In genomic region chr11:6472076-6472475, GRCm38 (mm10) we compare ENCODE assay signal across 8 mouse cellular contexts. TPM values are rescaled to one million over a fixed set of nuclear protein-coding genes. Genes with fewer than 3 reads are reported as not detected.
DNase-seq lines count a peak whose midpoint lies in the region; ATAC-seq and TF ChIP-seq lines count a peak whose summit lies in the region.

No protein-coding gene starts in this region.

- H3K27me3 ChIP-seq in heart, embryonic 11.5 days (ENCODE audit: control insufficient read depth, insufficient read depth, low read length), result no peaks in the 10 kb centered on the region
- H3K27me3 ChIP-seq in E14TG2a.4 (ENCODE audit: insufficient read depth, low read length), result no peaks in the 10 kb centered on the region
- no peaks in the 10 kb centered on the region for H3K27me3 ChIP-seq in forebrain, postnatal 0 days (ENCODE audit: insufficient read depth, low read length)

- no peak for DNase-seq in heart, postnatal 10 days
- DNase-seq in forebrain, postnatal 0 days, result no peak
- DNase-seq in spleen, postnatal 36 days (ENCODE audit: low spot score in 2 of 2), result no peak
- no peak for DNase-seq in layer of hippocampus, postnatal 10 days (ENCODE audit: low spot score in 2 of 2)
- no peak for DNase-seq in thymus, postnatal 25 days

- no peak for ATAC-seq in heart, embryonic 11.5 days (replicated peaks; ENCODE audit: insufficient number of reproducible peaks, low FRiP score, low TSS enrichment)
- no peak for ATAC-seq in forebrain, postnatal 0 days

- no peaks in the 10 kb centered on the region for H3K36me3 ChIP-seq in heart, embryonic 11.5 days (ENCODE audit: control insufficient read depth, insufficient read depth, low read length)
- H3K36me3 ChIP-seq in E14TG2a.4 (ENCODE audit: insufficient read depth, low read length), result peaks cover 77% of the 10 kb centered on the region
- H3K36me3 ChIP-seq in forebrain, postnatal 0 days (ENCODE audit: insufficient read depth), result peaks cover 8% of the 10 kb centered on the region
- no peaks in the 10 kb centered on the region for H3K36me3 ChIP-seq in macrophage (ENCODE audit: inconsistent target)

- no peaks in the 10 kb centered on the region for H3K9me3 ChIP-seq in heart, embryonic 11.5 days (replicated peaks; ENCODE audit: control insufficient read depth, low read length)
- no peaks in the 10 kb centered on the region for H3K9me3 ChIP-seq in E14TG2a.4 (ENCODE audit: low read length)
- no peaks in the 10 kb centered on the region for H3K9me3 ChIP-seq in forebrain, postnatal 0 days (ENCODE audit: low read length)

- intact Hi-C loops in heart, postnatal 10 days (cut with DNase I), result loop anchor here (2.0 to 5.0 kb wide), 2 partner anchors 57 to 75 kb away; partner anchors contain the start of gene Ccm2

- H3K4me3 ChIP-seq in heart, embryonic 11.5 days (ENCODE audit: low read depth, low read length), result peak overlapping the region; percentile 56
- H3K4me3 ChIP-seq in E14TG2a.4 (replicated peaks; ENCODE audit: low read length), result peak overlapping the region; percentile 88
- peak overlapping the region; percentile 84 for H3K4me3 ChIP-seq in forebrain, postnatal 0 days (ENCODE audit: low read depth, low read length)
- peak overlapping the region; percentile 56 for H3K4me3 ChIP-seq in macrophage (ENCODE audit: inconsistent target)

- peaks cover 22% of the 10 kb centered on the region for H3K4me1 ChIP-seq in heart, embryonic 11.5 days (ENCODE audit: control insufficient read depth, insufficient read depth, low read length)
- H3K4me1 ChIP-seq in E14TG2a.4 (replicated peaks; ENCODE audit: low read depth, low read length), result peaks cover 75% of the 10 kb centered on the region
- H3K4me1 ChIP-seq in forebrain, postnatal 0 days (ENCODE audit: insufficient read depth), result peaks cover 28% of the 10 kb centered on the region

- H3K4me2 ChIP-seq in heart, embryonic 11.5 days, result peak overlapping the region; percentile 84
- peak overlapping the region; percentile 82 for H3K4me2 ChIP-seq in forebrain, postnatal 0 days (ENCODE audit: low read depth)

- peak overlapping the region; percentile 84 for H3K27ac ChIP-seq in heart, embryonic 11.5 days (ENCODE audit: low read depth, low read length)
- no peak overlapping the region for H3K27ac ChIP-seq in forebrain, postnatal 0 days (ENCODE audit: low read depth, low read length)
- H3K27ac ChIP-seq in macrophage, result peak overlapping the region; percentile 49

- H3K9ac ChIP-seq in heart, embryonic 11.5 days (ENCODE audit: low read depth, low read length), result peak overlapping the region; percentile 81
- H3K9ac ChIP-seq in forebrain, postnatal 0 days, result peak overlapping the region; percentile 23

- no peak for TF ChIP-seq CTCF in E14TG2a.4 (conservative IDR thresholded peaks at IDR 0.05; ENCODE audit: low read length)
- no peak for TF ChIP-seq CTCF in forebrain, postnatal 0 days (IDR thresholded peaks at IDR 0.05; ENCODE audit: low read depth)

- H3K79me2 ChIP-seq in macrophage (ENCODE audit: inconsistent target), result peaks cover 79% of the 10 kb centered on the region

RNA-seq across cellular contexts. Expression of gene Purb, which starts 3.6 kb away (rescaled TPM):
- 22.3 and 25.5 TPM in 2 replicates for polyA plus RNA-seq in heart, embryonic 11.5 days (2014; fragmentation: Nextera tagmentation; extraction: Ambion mirVana)
- total RNA-seq in heart, postnatal 10 days (2021), result 10 to 100 TPM; 70.5 to 74.0 TPM
- 49.9 and 53.5 TPM in 2 replicates for total RNA-seq in forebrain, postnatal 0 days (2014; rRNA removed)
- 10.9 and 18.6 TPM in 2 replicates for polyA plus RNA-seq in forebrain, postnatal 0 days (2015; fragmentation: Nextera tagmentation; extraction: Ambion mirVana)
- total RNA-seq in macrophage (2018; cell fraction: chromatin; rRNA removed), result 10 to 100 TPM; 24.8 to 61.9 (median 42.8) TPM
- 10 to 100 TPM; 26.5 to 68.4 (median 42.4) TPM for total RNA-seq in macrophage (2018; cell fraction: cytosol; rRNA removed)
- 10 to 100 TPM; 41.5 to 75.6 (median 54.1) TPM for total RNA-seq in macrophage (2018; cell fraction: nucleus; rRNA removed)
- 23.4 to 30.1 TPM (median 28.8 TPM) in 3 replicates for polyA plus RNA-seq in macrophage (2018)
- 100 to 1,000 TPM; 249 to 250 TPM for total RNA-seq in layer of hippocampus, postnatal 10 days (2021)

RNA-seq across cellular contexts. Expression of gene H2afv, which starts 27.8 kb away (rescaled TPM):
- 353 and 356 TPM in 2 replicates for polyA plus RNA-seq in heart, embryonic 11.5 days (2014; fragmentation: Nextera tagmentation; extraction: Ambion mirVana)
- total RNA-seq in heart, postnatal 10 days (2021), result 10 to 100 TPM; 73.1 to 82.9 TPM
- 55.3 and 68.0 TPM in 2 replicates for total RNA-seq in forebrain, postnatal 0 days (2014; rRNA removed)
- polyA plus RNA-seq in forebrain, postnatal 0 days (2015; fragmentation: Nextera tagmentation; extraction: Ambion mirVana), result 185 and 235 TPM in 2 replicates
- total RNA-seq in macrophage (2018; cell fraction: chromatin; rRNA removed), result 10 to 100 TPM in 3 of 26 experiments, 1 to 10 TPM in 19, under 1 TPM in 2, not detected in 2; 0.51 to 14.6 (median 4.1) TPM
- total RNA-seq in macrophage (2018; cell fraction: cytosol; rRNA removed), result 10 to 100 TPM; 20.2 to 53.9 (median 28.0) TPM
- total RNA-seq in macrophage (2018; cell fraction: nucleus; rRNA removed), result 10 to 100 TPM in 18 of 26 experiments, 1 to 10 TPM in 8; 4.1 to 24.6 (median 11.9) TPM
- 15.4 to 35.4 TPM (median 22.4 TPM) in 3 replicates for polyA plus RNA-seq in macrophage (2018)
- 10 to 100 TPM; 48.5 to 53.6 TPM for total RNA-seq in layer of hippocampus, postnatal 10 days (2021)

RNA-seq across cellular contexts. Expression of gene Myo1g, which starts 48.7 kb away (rescaled TPM):
- 0.72 and 0.90 TPM in 2 replicates for polyA plus RNA-seq in heart, embryonic 11.5 days (2014; fragmentation: Nextera tagmentation; extraction: Ambion mirVana)
- total RNA-seq in heart, postnatal 10 days (2021), result 1 to 10 TPM; 1.4 to 1.6 TPM
- total RNA-seq in forebrain, postnatal 0 days (2014; rRNA removed), result 0.23 and 0.90 TPM in 2 replicates
- polyA plus RNA-seq in forebrain, postnatal 0 days (2015; fragmentation: Nextera tagmentation; extraction: Ambion mirVana), result 0.24 and 0.75 TPM in 2 replicates
- 1,000 to 10,000 TPM in 3 of 26 experiments, 100 to 1,000 TPM in 23; 308 to 2,013 (median 470) TPM for total RNA-seq in macrophage (2018; cell fraction: chromatin; rRNA removed)
- 100 to 1,000 TPM in 12 of 26 experiments, 10 to 100 TPM in 14; 57.8 to 153 (median 97.1) TPM for total RNA-seq in macrophage (2018; cell fraction: cytosol; rRNA removed)
- 1,000 to 10,000 TPM in 2 of 26 experiments, 100 to 1,000 TPM in 24; 212 to 1,497 (median 266) TPM for total RNA-seq in macrophage (2018; cell fraction: nucleus; rRNA removed)
- polyA plus RNA-seq in macrophage (2018), result 54.3 to 64.8 TPM (median 54.5 TPM) in 3 replicates
- total RNA-seq in layer of hippocampus, postnatal 10 days (2021), result under 1 TPM; 0.25 to 0.49 TPM

RNA-seq across cellular contexts. Expression of gene Ppia, which starts 56.8 kb away (rescaled TPM):
- polyA plus RNA-seq in heart, embryonic 11.5 days (2014; fragmentation: Nextera tagmentation; extraction: Ambion mirVana), result 4,475 and 4,598 TPM in 2 replicates
- total RNA-seq in heart, postnatal 10 days (2021), result 100 to 1,000 TPM; 943 to 992 TPM
- total RNA-seq in forebrain, postnatal 0 days (2014; rRNA removed), result 3,025 and 4,002 TPM in 2 replicates
- polyA plus RNA-seq in forebrain, postnatal 0 days (2015; fragmentation: Nextera tagmentation; extraction: Ambion mirVana), result 5,423 and 7,006 TPM in 2 replicates
- total RNA-seq in macrophage (2018; cell fraction: chromatin; rRNA removed), result 100 to 1,000 TPM in 17 of 26 experiments, 10 to 100 TPM in 9; 57.4 to 297 (median 107) TPM
- total RNA-seq in macrophage (2018; cell fraction: cytosol; rRNA removed), result 1,000 to 10,000 TPM; 1,408 to 2,161 (median 1,705) TPM
- 100 to 1,000 TPM; 138 to 460 (median 284) TPM for total RNA-seq in macrophage (2018; cell fraction: nucleus; rRNA removed)
- polyA plus RNA-seq in macrophage (2018), result 1,329 to 2,132 TPM (median 1,766 TPM) in 3 replicates
- total RNA-seq in layer of hippocampus, postnatal 10 days (2021), result 1,000 to 10,000 TPM; 2,229 to 2,426 TPM
